Mouse (Mus musculus): ENCODE measurements around the gene Olig2.
"Not testable (repeated sequence)": the region's sequence is repeated elsewhere in the genome, so short reads cannot be mapped to it uniquely, and the experiment has no call there.

DNA sequence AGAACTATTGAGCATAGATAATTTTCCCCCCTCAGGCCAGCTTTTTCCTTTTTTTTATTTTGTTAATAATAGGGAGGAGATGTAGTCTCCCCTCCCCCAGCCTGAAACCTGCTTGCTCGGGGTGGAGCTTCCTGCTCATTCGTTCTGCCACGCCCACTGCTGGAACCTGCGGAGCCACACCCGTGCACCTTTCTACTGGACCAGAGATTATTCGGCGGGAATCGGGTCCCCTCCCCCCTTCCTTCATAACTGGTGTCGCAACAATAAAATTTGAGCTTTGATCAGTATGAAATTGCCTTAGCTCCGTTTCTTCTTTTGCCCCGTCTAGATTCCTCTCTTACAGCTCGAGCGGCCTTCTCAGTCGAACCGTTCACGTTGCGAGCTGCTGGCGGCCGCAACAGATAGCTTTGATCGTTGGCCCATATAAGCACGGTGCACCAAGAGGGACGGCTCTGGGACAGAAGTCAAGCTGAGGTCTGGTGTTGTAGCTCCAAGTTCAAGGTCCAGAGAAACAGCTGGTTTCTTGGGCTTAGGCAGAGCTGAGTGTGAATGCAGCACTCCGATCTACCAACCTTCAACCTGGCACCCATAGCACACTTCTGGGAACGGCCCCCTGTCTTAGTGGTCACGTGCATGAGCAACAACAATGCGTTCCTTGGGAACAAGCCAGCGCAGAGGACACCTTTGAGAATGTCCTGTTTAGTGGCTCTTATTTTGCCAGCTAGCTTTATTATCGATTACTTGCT, 30.3 kb downstream of the Olig2 start:
- TF ChIP-seq CTCF (IDR thresholded peaks at IDR 0.05; ENCODE audit: borderline replicate concordance, extremely low read depth, insufficient read depth, insufficient read length); POLR2A (IDR thresholded peaks at IDR 0.05; ENCODE audit: borderline replicate concordance, extremely low read depth, insufficient read depth, insufficient read length, poor library complexity, severe bottlenecking): not testable (repeated sequence)

All from brain, embryonic 14.5 days (tissue).